Mouse (Mus musculus) subcutaneous adipose tissue, adult 2 months (tissue): ENCODE measurements around the gene Arrdc1. TPM values are rescaled to one million over a fixed set of nuclear protein-coding genes. Genes with fewer than 3 reads are reported as not detected.

Source experiments
- polyA plus RNA-seq: library from polyadenylated mRNA; depleted of rRNA; stranded (reverse); fragments of >200 nt; gene quantifications from 2 replicates; pipeline ENCODE4 v1.2.3, GENCODE M21; 2012; ENCODE audit warnings: low replicate concordance; rRNA removed

The Arrdc1 gene
- 76.4 and 97.0 TPM in 2 replicates for polyA plus RNA-seq

DNA sequence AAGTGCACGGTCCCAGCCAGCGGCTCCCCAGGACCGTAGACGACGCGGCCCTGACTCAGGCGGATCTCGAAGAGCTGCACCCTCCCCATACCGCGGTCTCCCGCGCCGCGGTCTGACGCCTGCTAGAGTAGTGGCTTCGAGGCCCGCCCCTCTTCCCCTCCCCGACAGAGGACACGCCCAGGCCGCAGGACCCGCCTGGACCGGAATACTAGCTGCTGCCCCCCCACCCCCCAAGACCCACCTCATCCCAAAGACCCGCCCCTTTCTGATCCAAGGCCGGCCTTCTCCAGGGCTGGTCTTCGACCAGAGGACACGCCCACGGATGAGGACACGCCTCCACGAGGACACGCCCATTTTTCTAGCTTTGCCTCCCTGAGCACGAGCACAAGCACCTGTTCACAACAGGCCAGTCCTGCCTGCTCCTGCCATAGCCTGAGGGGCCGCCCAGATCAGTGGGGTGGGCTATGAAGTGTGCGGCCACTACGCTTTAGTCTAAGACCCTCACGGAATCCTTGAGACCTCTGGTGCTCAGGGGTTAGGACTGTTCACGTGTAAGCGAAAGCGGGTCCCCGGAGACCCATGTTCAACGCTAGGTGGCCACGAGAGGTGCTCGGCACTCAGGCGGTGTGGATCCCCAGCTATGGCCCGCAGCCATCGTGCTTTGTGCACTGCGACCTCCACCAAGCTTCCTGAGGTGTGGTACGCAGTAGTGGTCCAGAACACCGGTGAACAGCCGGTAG, at the start of gene Arrdc1:
Arrdc1 (minus strand) TSS at position 196 of the 740 bp plus-strand sequence.

DNA sequence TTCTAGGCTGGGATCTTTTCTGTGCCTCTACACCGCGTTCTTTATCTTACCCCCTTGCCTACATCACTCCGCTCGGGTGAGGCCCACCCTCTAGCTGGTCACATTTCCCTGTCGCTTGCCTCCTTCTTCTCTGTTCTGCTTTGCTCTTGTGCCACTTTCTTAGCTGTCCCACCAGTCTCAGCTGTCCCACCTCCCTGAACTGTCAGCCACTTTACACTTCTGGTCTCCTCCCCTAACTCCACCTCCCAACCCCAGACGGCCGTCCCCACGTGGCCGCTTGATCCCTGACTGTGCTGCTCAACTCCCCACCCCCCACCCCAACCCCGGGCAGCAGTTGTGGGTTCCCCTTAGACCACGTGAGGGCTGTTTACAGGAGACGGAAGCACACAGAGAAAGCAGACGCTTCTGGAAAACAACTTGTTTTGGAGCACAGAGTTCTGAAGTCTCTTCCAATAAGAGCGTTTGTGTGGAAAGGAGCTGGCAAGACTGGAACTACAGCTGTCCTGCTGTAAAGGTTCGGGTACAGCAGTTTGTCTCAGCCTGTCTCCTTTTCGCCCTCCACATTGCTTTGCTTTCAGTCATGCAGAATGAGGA, 40.7 kb upstream of the Arrdc1 start, which contains the start of gene Pnpla7:
Pnpla7 (plus strand) TSS at position 330 of the 594 bp plus-strand sequence.

DNA sequence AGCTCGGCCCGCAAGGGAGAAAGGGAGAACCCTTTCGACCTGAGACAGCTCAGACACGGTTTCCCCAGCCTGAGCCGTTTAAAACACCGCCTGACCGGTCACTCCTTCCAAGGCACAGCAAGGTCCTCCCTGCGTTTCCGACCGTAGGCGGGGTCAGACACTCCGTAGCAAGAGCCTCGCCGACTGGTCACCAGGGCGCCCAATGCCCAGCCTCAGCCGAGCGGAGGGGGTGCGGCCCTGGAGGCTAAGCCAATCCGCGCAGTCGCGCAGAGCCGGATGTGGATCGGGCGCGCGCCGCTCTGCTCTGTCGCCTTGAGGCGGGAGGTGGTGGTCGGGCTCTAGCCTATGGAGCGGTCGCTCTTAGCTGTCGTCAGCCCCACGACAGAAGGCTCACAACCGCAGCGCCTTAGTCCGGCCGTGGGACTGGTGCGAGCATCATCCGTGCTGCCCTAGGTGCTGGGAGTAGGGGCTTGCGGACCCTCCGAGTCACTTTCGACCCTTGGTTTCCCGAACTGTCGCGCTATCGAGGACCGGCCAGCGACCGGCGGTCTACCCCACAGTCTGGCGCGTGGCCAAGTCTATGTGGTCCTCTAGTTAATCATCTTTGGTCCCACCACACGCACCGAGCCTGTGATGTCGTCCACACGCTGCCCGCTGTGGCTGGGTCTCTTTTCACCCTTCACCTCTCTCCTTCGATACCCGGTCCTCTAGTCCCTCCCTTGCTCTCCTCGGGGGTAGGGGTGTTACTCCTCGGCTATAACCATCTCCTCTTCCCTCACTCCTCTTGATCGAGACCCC, 40.1 kb upstream of the Arrdc1 start, which contains the start of gene Mrpl41:
Mrpl41 (minus strand) TSS at position 193 of the 798 bp plus-strand sequence.

DNA sequence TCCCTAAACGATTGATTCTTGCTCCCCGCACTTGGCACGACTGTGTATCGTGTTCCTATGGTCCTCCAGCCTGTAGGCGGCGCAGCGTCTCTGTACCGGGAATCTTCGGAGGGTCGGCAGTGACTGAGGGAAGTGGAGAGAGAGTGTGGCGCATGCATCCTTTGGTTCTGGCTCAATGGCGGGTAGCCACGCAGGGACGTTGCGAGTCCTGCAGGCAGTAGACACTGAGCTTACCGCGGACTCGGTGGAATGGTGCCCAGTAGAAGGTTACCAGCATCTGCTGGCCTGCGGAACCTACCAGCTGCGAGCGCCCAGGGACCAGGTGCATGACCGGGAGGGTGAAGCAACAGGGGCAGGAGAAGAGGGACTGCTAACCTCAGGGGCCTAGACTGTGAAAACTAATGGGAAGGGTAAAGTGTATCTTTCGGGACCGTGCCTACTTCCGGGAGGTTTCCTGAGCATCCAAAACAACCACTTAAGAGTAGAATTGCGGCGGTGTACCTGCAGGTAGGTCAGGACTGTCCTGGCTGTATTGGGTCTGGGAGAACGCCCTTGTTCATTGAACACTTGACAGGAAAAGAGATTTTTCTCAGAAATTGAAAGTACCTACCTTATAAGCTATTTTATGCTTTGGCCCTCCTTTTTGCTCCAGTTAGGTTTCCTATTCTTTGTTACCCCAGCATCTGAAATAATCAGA, 27.4 kb upstream of the Arrdc1 start, which contains the start of gene Dph7:
Dph7 (plus strand) TSS at position 97 of the 697 bp plus-strand sequence.

DNA sequence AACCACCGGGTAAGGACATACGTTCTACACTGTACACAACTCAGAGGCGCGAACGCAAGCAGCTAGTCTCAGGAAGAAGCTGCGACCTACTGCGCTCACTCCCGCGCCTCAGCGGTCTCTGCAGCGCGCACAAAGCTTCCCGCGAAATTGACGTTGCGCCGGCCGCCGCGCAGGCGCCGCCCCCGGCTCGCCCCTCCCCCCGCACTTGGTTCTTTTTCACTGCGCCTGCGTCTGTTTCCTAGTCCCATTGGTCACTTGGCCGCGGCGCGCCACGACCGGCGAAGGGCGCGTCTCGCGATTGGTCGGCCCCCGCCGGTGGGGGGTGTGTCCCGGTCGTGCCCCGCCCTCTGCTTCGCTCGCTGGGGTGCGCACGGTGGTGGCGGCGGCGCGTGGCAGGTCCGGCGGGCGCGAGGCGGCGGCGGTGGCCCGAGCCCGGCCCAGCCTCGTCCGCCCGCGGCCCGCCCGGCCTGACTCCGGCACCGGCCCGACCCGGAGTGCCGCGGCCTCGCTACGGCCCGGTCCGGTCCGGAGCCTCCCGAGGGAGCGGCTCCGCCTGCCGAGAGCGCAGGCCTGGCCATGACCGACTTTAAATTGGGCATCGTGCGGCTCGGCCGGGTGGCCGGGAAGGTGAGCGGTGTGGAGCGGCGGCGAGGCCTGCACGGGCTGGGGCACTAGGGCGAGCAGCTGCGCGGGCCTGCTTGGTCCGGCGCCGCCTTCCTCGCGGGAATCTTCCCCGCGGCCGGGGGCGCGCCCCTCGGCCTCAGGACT, 14.6 kb upstream of the Arrdc1 start, which contains the start of gene Zmynd19:
Zmynd19 (plus strand) TSS at position 372 of the 768 bp plus-strand sequence.

DNA sequence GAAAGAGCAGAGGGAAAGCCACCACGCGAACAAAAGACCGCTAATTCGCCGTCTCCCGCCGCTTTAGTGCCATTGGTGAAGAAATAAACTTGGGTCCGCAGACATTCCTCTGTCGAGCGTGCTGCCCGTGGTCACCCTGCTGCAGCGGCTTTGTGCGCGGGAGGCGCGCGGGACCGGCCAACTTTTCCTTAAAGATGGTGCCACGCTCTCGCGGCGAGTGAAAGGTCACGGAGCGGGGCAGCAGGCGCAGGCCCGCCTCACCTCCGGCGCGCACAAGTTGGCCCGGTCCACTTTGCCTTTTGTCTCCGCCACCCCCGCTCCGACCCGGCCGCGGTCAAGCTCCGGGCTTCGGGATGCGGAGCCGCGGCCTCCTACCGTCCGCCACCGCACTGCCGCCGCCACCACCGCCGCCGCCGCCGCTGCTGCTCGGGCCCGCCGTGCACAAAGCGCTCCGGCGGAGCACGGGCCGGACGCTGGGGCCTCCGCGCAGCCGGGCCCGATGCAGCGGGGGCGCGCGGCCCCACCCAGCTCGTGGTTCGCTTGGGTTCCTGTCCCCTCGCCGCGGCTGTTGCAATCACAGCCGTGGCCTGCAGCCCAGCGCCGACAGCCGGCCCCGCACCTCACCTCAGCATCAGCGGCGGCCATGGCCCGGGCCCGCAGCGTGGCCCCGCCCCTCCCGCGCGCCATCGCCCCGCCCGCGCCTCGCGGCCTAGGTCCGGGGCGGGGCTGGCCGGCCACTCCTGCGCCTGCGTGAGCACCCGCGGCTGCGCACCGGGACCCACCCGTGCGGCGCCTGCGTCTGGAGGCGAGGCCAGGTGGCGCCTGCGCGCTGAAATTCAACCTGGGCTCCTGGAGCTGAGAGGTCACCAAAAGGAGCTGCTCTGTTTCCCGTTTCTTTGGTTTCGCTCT, 15.9 kb downstream of the Arrdc1 start, which contains the start of gene Ehmt1:
Ehmt1 (minus strand) TSS at position 685 of the 909 bp plus-strand sequence.

Other genes starting within 250 kb of the Arrdc1 start
- gene Cacna1b, start 172.1 kb downstream of the Arrdc1 start, polyA plus RNA-seq: 0.17 and 0.21 TPM in 2 replicates
- gene Ehmt1, start 15.6 kb downstream of the Arrdc1 start, polyA plus RNA-seq: 57.4 and 94.3 TPM in 2 replicates
- gene Zmynd19, start 14.5 kb upstream of the Arrdc1 start, polyA plus RNA-seq: 9.1 and 16.2 TPM in 2 replicates
- 16.5 and 29.6 TPM in 2 replicates for gene Dph7, start 27.1 kb upstream of the Arrdc1 start, polyA plus RNA-seq
- gene Mrpl41, start 39.8 kb upstream of the Arrdc1 start, polyA plus RNA-seq: 49.5 and 66.0 TPM in 2 replicates
- gene Pnpla7, start 40.8 kb upstream of the Arrdc1 start, polyA plus RNA-seq: 27.3 and 34.7 TPM in 2 replicates
- 128 and 234 TPM in 2 replicates for gene Nsmf, start 119.1 kb upstream of the Arrdc1 start, polyA plus RNA-seq
- gene Entpd8, start 145.1 kb upstream of the Arrdc1 start, polyA plus RNA-seq: 0.13 and 3.8 TPM in 2 replicates
- gene Noxa1, start 159.9 kb upstream of the Arrdc1 start, polyA plus RNA-seq: 0.11 and 7.3 TPM in 2 replicates
- gene Nrarp, start 245.5 kb upstream of the Arrdc1 start, polyA plus RNA-seq: 16.7 and 31.4 TPM in 2 replicates